Mouse (Mus musculus) forebrain, embryonic 11.5 days (tissue): ENCODE measurements around the gene Ecm1. TPM values are rescaled to one million over a fixed set of nuclear protein-coding genes. Genes with fewer than 3 reads are reported as not detected.

Experiments used
- ATAC-seq: fragments of 200-750 bp; cut with Nextera tagmentation; replicated peaks from 2 replicates; pipeline ENCODE4 v1.8.0; 2017; ENCODE audit warnings: moderate TSS enrichment; ENCODE audit not compliant: low FRiP score
- DNase-seq: peaks from one replicate; pipeline ENCODE4 v3.0.0-alpha.2; 2017; ENCODE audit warnings: low spot score
- H3K27ac ChIP-seq: fragments of 300-500 bp; sonication (generic); 2 replicates; pipeline ENCODE4 v1.5.1; 2014; ENCODE audit warnings: low read depth, low read length
- H3K27me3 ChIP-seq: fragments of 300-500 bp; sonication (generic); 2 replicates; pipeline ENCODE4 v1.6.1; 2014; ENCODE audit warnings: mild to moderate bottlenecking, low read length, mixed read lengths; ENCODE audit not compliant: control insufficient read depth, insufficient read depth
- H3K36me3 ChIP-seq: fragments of 300-500 bp; sonication (generic); 2 replicates; pipeline ENCODE4 v1.6.1; 2014; ENCODE audit warnings: mild to moderate bottlenecking, low read length, moderate library complexity, mixed read lengths; ENCODE audit not compliant: control insufficient read depth, insufficient read depth
- H3K4me1 ChIP-seq: fragments of 300-500 bp; sonication (generic); replicated peaks from 2 replicates; pipeline ENCODE4 v1.6.1; 2014; ENCODE audit warnings: low read length, mixed read lengths; ENCODE audit not compliant: control insufficient read depth, insufficient read depth
- H3K4me2 ChIP-seq: fragments of 300-500 bp; sonication (generic); 2 replicates; pipeline ENCODE4 v1.6.1; 2014; ENCODE audit warnings: low read depth, mild to moderate bottlenecking, low read length, moderate library complexity, mixed read lengths; ENCODE audit not compliant: severe bottlenecking
- H3K4me3 ChIP-seq: fragments of 300-500 bp; sonication (generic); 2 replicates; pipeline ENCODE4 v1.5.1; 2014; ENCODE audit warnings: low read depth, low read length
- H3K9ac ChIP-seq: fragments of 300-500 bp; sonication (generic); 2 replicates; pipeline ENCODE4 v1.6.1; 2014; ENCODE audit warnings: low read length
- H3K9me3 ChIP-seq: fragments of 300-500 bp; sonication (generic); 2 replicates; pipeline ENCODE4 v1.6.1; 2016; ENCODE audit warnings: low read length, mixed read lengths; ENCODE audit not compliant: control insufficient read depth
- WGBS: fragments of 180-500 bp; shearing (Covaris S2); extraction: QIAGEN DNeasy Blood & Tissue Kit; methylation state at CpG from one replicate; pipeline ENCODE4 v1.1.7; 2014; 5-methylcytosine and 5-hydroxymethylcytosine counted together
- polyA plus RNA-seq: library from polyadenylated mRNA; unstranded; fragments of >200 nt; fragmentation: Nextera tagmentation; extraction: Ambion mirVana; gene quantifications from 2 replicates; pipeline ENCODE4 v1.2.1, GENCODE M21; 2014

Ecm1 gene
- polyA plus RNA-seq, 1 experiment from 2014 or later = 17.2 TPM

DNA sequence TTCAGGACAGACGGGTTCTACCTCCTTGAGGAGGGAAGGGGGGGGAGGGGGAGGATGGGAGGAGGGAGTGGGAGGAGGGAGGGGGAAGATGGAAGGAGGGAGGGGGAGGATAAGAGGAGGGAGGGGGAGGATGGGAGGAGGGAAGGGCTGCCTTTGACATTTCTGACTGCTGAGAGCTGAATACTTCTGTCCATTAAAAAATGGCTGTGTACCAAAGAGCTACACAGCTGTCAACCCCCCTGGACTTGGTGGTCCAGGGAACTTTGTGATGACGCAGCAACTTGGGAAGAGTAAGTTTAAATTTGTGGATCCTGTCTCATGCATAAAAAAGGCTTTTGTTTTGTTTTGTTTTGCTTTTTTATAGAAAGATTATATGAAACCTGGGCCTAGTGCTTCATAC is 49.4 kb downstream of the Ecm1 start:
- H3K4me1 ChIP-seq = peaks cover 9% of the 10 kb centered on the region
- H3K27ac ChIP-seq = no peak overlapping the region
- H3K9me3 ChIP-seq = no peaks in the 10 kb centered on the region
- H3K4me3 ChIP-seq = no peak overlapping the region
- ATAC-seq (no peak), DNase-seq (no peak)
- H3K36me3 ChIP-seq = no peaks in the 10 kb centered on the region
- H3K27me3 ChIP-seq = peaks cover 2% of the 10 kb centered on the region; the same call in 1 of the 2 replicates
- no peak overlapping the region for H3K9ac ChIP-seq
- WGBS = 52% methylated on average over 2 of the region's 2 CpGs
- H3K4me2 ChIP-seq = no peak overlapping the region

DNA sequence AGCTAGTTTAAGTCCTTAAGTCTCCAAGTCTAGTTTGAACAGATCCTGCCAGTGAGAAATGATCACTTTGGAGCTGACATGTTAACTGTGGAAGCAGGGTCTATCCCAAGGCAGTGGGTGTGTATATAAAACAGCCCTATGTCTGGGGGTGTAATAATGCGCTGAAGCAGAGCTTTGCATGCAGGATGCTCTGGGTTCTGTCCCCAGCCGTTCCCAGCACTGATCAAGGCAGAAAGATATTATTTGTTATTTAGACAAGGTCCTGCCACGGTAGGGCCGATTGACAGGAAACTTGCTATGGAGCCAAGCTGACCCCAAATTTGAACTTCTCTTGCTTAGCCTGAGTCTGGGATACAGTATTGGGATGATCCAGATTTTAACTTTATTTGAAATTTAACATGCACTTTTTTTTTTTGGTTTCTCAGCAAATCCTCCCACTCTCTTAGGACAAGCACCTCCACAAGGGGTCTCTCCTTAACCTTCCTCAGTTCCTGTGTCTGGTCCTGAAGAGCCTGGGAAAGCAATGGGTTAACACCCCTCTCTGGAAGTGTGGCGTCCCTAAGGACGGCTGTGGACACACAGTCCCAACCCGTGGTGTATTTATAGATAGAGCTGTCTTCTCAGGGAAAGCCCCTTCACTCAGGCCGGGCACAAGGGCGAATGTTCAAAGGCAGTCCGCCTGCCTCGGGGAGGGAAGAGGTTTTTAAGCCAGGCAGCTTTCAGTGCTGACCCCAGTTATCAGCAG is 50.0 kb downstream of the Ecm1 start:
- no peak overlapping the region for H3K27ac ChIP-seq
- H3K36me3 ChIP-seq = no peaks in the 10 kb centered on the region
- DNase-seq = no peak
- H3K27me3 ChIP-seq = peaks cover 2% of the 10 kb centered on the region; the same call in 1 of the 2 replicates
- H3K4me1 ChIP-seq = peaks cover 9% of the 10 kb centered on the region
- ATAC-seq = no peak
- 41% methylated on average over 11 of the region's 11 CpGs for WGBS
- no peak overlapping the region for H3K4me2 ChIP-seq
- no peaks in the 10 kb centered on the region for H3K9me3 ChIP-seq
- no peak overlapping the region for H3K9ac ChIP-seq
- no peak overlapping the region for H3K4me3 ChIP-seq

DNA sequence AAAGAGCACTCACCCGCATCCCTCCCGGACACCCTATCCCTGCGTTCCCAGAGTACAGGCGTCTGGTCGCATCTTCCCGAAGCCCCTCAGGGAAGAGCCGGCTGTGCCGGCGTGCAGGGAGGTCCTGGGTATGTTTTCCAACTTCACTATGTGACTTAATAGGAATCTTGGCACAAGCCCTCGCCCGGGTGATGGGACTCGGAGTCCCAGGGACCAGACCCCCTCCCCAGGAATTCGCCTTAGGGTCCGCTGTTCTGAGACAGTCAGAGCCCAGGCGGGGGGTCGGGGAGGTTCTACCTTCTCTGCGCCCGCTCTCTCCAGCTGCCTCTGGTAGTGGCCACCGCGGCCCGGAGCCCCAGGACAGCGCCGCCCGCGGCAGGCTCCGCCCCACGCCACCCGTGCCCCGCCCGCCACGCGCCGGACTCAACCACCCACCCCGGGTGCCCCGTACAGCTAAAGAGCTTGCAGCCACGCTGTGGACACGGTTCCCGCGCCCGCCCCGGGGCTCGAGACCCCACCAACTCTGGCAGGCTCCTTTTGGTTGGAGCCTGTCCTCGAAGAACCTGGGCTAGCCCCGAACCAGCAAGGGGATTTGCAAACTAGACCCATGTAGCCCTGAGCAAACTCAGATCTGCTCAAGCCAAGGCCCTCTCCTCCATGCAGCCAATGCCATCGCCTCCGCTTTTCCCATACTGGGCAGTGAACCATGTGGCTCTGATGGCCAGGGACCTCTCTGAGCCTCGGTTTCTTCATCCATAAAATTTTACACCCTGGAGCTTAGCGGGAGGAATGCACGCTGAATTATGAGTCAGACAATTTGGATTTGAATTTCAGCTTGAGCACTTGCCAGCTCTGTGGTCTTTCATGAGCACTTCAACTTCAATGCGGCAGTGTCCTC is 51.6 kb downstream of the Ecm1 start, which contains the start of gene Adamtsl4:
Gene Adamtsl4, minus strand, starts transcription at position 394 of the 898 bp plus-strand sequence.
- peaks cover 9% of the 10 kb centered on the region for H3K4me1 ChIP-seq

DNA sequence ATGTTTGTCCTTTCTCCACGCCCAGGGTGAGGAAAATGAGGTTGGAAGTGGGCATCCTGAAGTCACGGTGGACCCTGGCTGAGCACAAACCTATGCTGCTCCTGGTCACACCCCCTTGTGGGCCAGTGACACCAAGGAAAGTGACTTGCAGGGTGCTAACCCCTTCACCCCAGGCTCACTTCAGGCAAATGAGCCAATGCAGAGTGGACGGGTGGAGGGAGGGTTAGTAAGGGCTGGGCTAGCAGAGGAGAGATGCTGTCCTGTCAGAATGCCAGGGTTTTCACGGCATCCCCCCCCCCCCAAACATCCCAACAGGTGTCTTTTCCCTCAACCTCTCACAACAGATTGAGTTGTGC is 52.2 kb downstream of the Ecm1 start:
- H3K27ac ChIP-seq = no peak overlapping the region

More for the DNA sequence above, 51.6 kb downstream of the Ecm1 start, which contains the start of gene Adamtsl4:
- ATAC-seq = peak; percentile 70
- peak; percentile 74 for DNase-seq
- H3K4me2 ChIP-seq = peak within 1 kb of the TSS; percentile 69
- 6% methylated on average over 48 of the region's 50 CpGs for WGBS
- no peak within 1 kb of the TSS for H3K27ac ChIP-seq
- peak within 1 kb of the TSS; percentile 37 for H3K9ac ChIP-seq
- no peaks in the 10 kb centered on the region for H3K36me3 ChIP-seq
- H3K9me3 ChIP-seq = no peaks in the 10 kb centered on the region
- H3K27me3 ChIP-seq = peaks cover 2% of the 10 kb centered on the region; the same call in 1 of the 2 replicates
- peak within 1 kb of the TSS; percentile 25 for H3K4me3 ChIP-seq

DNA sequence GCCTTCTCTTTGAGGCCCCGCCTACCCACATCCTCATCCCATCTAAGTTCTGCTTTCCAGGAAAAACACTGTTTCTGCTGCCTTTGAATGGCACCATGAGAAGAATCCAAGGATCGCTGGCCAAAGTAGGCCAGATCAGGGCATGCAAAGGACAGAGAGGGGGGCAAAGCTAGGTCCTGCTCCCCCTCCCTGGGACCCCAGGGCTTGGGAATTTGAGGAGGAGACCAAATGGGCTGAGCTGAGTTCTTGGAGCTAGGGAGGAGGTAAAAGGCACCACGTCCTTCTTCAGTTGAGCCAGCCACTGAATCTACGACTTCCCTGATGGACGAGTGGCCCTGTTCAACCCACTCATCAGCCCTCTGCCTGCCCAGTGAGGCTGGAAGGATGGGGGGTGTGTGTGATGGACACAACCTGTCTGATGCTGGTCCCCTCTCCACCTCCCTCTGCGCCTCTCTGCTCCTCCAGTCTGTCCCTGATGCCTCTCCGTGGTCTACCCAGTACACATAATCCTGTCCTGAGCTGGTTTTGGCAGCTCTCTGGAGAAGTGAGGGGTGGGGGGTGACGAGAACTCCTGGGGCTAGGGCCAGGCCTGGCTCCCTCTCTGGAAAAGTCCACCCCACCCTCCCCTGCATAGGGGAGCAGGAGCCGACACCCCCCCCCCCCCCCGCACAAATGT is 52.7 kb downstream of the Ecm1 start:
- no peak overlapping the region for H3K4me3 ChIP-seq
- peak; percentile 39; the same call in 1 of the 2 replicates for ATAC-seq
- no peaks in the 10 kb centered on the region for H3K36me3 ChIP-seq
- DNase-seq = no peak
- no peak overlapping the region for H3K27ac ChIP-seq
- peaks cover 2% of the 10 kb centered on the region; the same call in 1 of the 2 replicates for H3K27me3 ChIP-seq
- H3K4me2 ChIP-seq = no peak overlapping the region
- H3K4me1 ChIP-seq = peaks cover 9% of the 10 kb centered on the region
- 37% methylated on average over 9 of the region's 10 CpGs for WGBS
- no peaks in the 10 kb centered on the region for H3K9me3 ChIP-seq
- H3K9ac ChIP-seq = no peak overlapping the region

More for the DNA sequence above, 52.2 kb downstream of the Ecm1 start:
- Histone ChIP-seq H3K36me3 (no peaks in the 10 kb centered on the region), H3K4me2 (peak overlapping the region; percentile 69), H3K4me3 (peak overlapping the region; percentile 25), H3K9ac (peak overlapping the region; percentile 37; the same call in 1 of the 2 replicates), H3K27me3 (peaks cover 2% of the 10 kb centered on the region; the same call in 1 of the 2 replicates), H3K9me3 (no peaks in the 10 kb centered on the region), H3K4me1 (peaks cover 9% of the 10 kb centered on the region)
- DNase-seq (no peak), ATAC-seq (peak; percentile 35)
- WGBS = 10% methylated on average over 4 of the region's 4 CpGs

DNA sequence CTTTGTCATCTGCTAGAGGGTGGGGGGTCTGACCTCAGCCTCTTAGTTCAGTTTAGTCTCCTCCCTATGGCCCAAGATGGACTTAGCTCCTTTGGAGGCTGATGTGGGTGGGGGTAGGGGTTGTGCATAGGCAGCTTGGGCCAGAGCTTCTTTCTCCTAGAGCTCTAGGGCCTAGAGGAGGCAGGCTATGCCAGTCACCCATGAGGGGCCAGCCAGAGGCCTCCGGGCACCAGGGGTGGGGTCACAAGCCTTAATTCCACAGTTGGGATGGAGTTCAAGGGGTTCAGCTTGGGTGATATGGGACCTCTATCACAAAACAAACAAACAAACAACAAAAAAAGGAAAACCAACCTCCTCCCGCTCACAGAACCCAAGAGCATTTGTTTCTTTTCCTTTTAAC is 53.7 kb downstream of the Ecm1 start:
- ATAC-seq = no peak
- Histone ChIP-seq H3K9ac (no peak overlapping the region), H3K36me3 (no peaks in the 10 kb centered on the region), H3K9me3 (no peaks in the 10 kb centered on the region), H3K4me1 (peaks cover 9% of the 10 kb centered on the region), H3K4me2 (no peak overlapping the region), H3K27me3 (peaks cover 2% of the 10 kb centered on the region; the same call in 1 of the 2 replicates), H3K27ac (no peak overlapping the region), H3K4me3 (no peak overlapping the region)
- DNase-seq = no peak
- WGBS = 86% methylated on average over 2 of the region's 2 CpGs

DNA sequence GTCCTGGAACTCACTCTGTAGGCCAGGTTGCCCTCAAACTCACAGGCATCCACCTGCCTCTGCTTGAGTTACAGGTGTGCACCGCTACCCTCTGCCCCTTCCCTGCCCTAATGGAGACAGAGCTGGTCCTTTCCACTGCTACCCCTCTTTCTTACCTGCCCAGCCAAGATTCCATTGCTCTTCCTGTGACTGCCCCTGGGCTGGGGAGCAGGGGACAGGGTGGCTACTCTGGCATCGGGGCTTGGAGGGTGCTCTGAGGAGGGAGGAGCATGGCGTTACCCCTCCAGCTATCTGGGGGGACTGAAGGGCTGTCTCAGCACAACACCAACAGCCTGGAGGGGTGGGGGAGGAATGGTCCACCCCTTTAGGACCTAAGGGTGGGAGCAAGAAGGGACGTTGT is 54.1 kb downstream of the Ecm1 start:
- H3K27ac ChIP-seq = no peak overlapping the region
- WGBS = 84% methylated on average over 4 of the region's 4 CpGs

DNA sequence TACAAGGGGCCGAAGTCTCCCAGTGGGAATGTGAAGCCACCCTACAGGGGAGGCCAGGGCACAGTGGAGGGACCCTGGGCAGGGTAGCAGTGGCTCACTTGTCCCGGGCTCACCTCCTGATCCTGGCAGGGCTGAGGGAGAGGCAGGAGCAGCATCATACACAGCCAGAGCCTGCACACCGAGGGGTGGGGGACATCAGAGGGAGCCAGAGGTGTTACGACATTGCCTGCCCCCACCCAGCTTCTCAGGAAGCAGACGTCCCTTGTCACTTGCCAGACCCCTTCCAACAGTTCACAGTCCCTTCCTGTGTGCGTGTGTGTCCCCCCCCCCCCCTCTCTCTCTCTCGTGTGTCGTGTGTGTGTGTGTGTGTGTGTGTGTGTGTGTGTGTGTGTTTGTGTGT is 54.5 kb downstream of the Ecm1 start:
- Histone ChIP-seq H3K36me3 (no peaks in the 10 kb centered on the region), H3K4me1 (peaks cover 9% of the 10 kb centered on the region)
- WGBS = 71% methylated on average over 5 of the region's 8 CpGs

More for the DNA sequence above, 54.1 kb downstream of the Ecm1 start:
- Histone ChIP-seq H3K36me3 (no peaks in the 10 kb centered on the region), H3K4me1 (peaks cover 9% of the 10 kb centered on the region), H3K27me3 (peaks cover 2% of the 10 kb centered on the region; the same call in 1 of the 2 replicates), H3K4me2 (no peak overlapping the region), H3K9me3 (no peaks in the 10 kb centered on the region), H3K9ac (no peak overlapping the region), H3K4me3 (no peak overlapping the region)
- DNase-seq (no peak), ATAC-seq (no peak)

More for the DNA sequence above, 54.5 kb downstream of the Ecm1 start:
- Histone ChIP-seq H3K9me3 (no peaks in the 10 kb centered on the region), H3K27ac (no peak overlapping the region), H3K9ac (no peak overlapping the region), H3K27me3 (peaks cover 2% of the 10 kb centered on the region; the same call in 1 of the 2 replicates), H3K4me3 (no peak overlapping the region), H3K4me2 (no peak overlapping the region)
- no peak for DNase-seq
- no peak for ATAC-seq
